Mouse (Mus musculus): ENCODE results near the gene Gpbp1.
A peak's percentile ranks its signal among the peaks of the same experiment; 100 is the strongest.

Gpbp1 gene

DNA sequence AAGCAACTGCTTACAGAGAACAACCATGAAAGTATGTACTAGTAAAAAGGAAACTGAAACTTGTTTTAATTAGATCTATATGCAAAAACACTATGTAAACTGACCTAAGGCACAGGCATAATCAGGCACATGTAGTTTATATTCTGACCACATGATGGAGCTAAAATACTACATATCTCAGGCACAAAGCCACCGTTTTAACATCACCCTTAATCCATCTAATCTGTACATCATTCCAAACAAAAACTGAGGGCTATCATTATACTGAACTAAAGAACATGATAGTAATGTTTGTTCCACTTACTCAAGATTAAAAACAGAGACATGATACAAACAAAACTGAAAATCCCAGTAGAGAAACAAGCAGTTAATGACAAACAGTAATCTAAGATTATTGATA, 28.5 kb downstream of the Gpbp1 start:
- no peak for DNase-seq

DNA sequence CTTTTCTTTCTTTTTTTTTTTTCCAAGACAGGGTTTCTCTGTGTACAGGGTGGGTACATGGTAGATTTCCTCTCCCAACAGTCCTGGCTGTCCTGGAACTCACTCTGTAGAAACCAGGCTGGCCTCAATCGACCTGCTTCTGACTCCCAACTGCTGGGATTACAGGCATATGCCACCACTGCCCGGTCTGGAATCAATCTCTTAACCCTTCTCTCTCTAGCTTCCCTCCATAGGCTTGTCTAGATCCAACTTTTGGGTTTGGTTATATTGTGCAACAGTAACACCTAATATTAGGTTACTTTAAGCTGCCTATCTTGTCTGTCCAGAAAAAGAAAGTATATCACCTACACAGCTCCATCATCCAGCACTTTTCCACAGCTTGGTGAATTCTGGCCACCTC, 33.1 kb downstream of the Gpbp1 start:
- no peak for DNase-seq

DNA sequence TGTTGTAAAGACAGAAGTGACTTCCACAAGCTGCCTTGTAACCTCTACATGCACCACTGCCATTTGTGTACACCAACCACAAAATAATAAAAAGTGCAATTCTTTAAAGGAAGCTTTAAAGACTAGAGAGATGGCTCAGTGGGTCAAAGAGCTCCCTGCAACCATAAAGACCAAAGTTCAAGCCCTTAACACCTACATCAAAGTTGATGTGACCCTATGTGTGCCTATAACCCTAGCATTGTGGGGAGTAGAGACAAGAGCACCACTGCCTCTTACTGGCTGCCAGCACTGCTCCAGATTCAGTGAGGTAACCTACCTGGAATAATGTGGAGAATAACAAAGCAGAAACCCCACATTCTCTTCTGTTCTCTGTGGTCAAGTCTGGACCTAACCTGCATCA, 45.6 kb downstream of the Gpbp1 start:
- DNase-seq, result no peak

DNA sequence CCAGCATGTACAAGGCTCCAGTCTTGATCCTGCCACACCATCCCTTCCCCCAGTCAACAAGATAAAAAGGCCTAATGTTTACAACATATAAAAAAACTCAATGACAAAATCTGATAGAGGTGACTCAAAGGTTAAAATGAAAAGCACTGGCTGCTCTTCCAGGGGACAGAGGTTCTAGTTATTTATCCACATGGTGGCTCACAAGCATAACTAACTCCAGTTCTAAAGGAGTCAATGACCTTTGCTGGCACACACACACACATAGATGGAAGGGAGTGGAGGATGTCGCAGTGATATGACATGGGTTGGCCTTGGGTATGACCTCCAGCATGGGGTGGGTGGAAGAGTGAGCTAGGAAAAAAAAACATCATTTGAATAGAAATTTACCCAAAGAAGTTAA, 58.7 kb downstream of the Gpbp1 start:
- DNase-seq, result no peak

DNA sequence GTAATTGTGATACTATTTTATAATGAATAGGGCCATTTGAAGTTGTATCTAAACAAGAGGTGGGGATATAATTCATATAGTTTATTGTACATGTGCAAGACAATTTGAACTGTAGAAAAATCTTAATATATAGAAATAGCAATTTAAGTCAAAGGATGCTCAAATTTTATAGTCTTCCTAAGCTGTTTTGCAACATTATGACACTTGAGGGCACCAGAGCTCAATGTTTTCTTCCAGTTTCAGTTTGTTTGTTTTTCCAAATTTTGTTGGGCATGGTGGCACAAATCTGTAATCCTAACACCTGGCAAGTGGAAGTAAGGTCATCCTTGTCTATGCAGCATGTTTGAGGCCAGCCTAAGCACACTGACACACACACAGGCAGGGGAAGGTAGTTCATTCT, 68.6 kb downstream of the Gpbp1 start:
- no peak for DNase-seq

DNA sequence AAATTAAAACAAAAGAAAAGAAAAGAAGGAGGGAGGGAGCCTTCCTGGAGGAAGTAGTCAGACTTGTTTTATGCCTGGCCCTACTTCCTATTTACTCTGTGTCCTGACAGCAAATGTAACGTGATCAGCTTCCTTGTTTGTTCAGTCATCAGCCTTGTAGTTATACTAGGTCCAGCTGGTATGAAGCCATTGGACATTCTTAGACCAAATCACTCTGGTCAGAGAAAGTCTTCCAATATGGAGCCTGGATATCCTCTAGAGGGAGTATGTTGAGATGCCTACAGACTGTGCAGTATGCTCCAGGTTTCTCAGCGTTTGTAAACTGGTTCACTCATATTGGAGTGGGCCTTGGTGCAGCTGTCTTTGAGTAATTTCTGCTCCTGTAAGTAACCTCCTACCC, 71.8 kb downstream of the Gpbp1 start:
- no peak for DNase-seq

GRCm38 (mm10) chr13:111413156-111413555, 76.8 kb downstream of the Gpbp1 start:
- DNase-seq, result peak in 1 of 2 experiments; percentile 29

- no peak for DNase-seq
Measured at GRCm38 (mm10) chr13:111410831-111411230, 79.1 kb downstream of the Gpbp1 start.

DNA sequence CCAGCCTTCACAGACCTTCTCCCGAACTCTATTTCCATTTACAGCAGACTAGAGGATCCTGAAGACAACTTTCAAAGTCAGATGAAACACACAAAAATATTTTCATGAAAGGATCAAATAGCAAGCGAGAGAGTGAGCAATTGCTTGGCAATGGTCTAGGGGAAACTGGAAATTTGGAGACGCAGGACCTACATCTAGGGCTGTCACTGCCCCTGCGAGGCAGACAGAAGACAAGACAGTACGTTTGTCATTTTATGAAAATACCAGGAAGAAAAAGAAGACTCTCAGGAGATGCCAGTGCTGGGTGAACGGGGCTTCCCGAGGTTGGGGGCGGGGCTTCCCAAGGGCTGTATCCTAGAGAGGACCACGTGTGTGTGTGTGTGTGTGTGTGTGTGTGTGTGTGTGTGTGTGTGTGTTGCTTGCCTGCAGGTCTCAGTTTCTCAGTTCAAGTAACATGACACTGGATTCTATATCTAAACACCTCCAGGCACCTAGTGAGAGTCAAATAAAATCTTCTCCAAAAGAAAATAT, 83.0 kb downstream of the Gpbp1 start:
- no peak for DNase-seq

DNA sequence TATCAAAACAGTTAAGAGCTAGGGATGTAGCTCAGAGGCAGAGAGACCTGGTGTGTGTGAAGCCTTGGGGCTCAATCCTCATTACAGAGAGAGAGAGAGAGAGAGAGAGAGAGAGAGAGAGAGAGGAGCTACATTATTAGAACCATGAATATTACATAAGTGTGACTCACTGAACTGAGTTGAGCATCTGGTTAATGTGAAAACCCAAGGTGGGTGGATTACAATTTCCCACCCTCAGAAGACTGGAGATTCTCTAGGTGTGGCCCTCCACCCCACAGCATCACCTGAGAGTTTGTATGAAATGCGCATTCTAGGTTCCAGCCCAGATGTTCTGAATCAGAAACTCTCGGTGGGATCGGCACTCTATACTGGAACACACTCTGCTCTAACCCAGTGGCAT, 84.0 kb downstream of the Gpbp1 start:
- no peak for DNase-seq

DNA sequence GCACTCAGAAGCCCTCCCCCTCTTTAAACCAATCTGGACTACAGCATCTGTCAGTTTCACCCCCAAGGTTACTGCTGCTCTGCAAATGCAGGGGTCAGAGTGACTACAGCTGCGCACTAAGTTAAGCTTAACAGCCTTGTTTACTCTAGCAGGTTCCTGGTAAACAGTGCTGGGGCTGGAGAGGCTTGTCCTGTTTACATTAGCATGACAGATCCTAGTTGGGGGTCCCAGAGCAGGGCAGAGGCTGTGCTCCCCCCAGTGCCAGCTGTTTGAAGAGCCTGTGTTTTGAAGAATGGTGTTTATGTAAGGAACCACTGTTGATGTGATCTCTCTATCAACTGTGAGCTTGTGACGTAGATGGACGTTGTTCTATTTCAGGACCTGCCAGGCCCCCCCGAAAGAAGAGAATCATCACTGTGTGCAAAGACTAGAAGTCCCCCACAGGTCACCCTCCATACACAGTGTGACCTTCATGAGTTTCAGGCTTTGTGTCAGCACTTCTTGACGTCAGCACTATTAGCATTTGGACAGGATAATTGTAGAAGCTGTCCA, 92.2 kb downstream of the Gpbp1 start:
- DNase-seq, result no peak

DNA sequence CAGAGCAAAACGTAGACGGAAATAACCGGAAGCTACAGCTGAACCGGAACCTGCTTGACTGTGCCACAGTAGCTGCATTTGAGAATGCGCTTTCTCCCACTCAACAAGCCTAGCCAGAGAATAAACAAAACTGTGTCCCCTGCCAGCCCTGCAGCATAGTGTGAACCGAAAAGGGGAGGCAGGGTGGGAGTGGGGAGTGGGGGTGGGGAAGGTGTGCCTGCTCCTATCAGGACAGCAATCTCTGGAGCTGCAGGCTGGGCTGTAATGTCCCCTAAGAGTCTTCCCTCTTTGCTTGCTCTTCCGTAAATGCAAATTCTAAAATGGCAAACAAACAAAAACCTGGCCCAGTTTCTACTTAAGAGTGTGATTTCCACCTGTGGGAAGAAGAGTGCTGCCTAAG, 92.8 kb downstream of the Gpbp1 start:
- no peak for DNase-seq

DNA sequence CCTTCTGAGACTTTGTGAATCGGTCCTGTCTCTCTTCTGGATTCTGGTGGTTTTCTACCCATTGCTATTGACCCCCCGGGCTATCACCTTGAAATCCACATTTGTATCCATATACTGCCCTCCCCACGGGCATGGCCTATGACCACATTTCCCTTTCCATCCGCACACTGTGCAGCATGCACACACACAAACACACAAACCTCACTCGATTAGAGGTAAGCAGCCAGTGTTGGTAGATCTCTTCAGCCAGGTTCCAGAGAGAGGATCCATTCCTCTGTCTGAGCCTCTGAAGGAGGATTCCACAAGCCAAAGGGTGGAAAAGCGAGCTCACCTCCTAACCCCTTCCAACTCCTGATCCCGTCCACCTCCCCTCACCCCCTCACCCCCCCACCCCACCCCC, 94.4 kb downstream of the Gpbp1 start:
- no peak for DNase-seq

DNA sequence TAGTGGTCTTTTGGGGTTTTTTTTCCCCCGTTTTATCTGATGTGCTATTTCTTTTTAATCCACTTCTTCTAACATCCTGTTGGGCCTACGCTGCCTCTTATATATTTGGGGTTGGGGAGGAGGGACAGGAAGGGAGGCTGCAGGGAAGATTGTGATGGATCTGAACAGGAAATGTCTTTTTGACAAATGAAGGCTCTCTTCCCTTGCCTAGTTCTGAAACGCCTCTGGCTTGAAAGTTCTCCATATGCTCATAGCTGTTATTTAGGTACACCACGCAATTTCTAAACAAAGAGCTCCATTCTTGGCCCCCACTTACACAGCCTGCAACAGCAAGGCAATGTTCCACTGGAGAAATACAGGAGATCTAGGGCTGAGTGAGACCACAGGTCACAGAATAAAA, 95.0 kb downstream of the Gpbp1 start:
- no peak for DNase-seq

- no peak for DNase-seq
Measured at GRCm38 (mm10) chr13:111394341-111394740, 95.6 kb downstream of the Gpbp1 start.

DNA sequence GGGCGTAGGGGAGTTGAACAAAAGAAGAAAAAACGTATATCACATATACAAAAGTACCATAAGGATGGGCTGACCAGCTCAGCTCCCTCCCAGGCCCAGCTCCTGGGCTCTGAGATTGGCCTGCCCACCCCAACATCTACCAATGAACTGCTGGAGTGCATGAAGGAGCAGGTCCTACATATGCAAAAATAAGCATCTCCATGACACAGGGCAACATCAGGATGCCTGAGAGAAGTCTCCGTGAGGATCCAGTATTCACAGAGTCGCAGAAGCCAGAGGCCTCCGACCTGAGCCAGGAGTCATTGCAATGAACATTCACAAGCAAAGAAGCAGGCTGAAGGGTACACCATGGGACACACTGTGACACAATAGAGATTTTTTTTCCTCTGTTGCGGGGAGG, 96.5 kb downstream of the Gpbp1 start:
- DNase-seq, result no peak

DNA sequence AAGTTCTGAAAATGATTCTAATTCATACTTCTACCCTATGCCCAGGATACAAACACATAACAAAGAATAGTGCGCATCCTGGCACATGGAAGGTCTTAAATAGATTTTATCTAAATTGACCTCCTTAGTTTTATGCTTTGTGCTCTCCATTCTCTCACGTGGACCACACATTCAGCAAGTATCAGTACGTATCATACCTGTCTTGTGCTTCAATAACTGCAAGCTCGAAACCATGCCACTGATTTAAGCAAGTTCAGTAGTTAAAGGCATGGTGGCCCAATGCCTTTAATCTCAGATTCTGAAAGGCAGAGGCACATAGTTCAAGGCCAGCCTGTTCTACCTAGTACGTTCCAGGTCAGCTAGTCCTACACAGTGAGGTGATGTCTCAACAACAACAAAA, 98.5 kb downstream of the Gpbp1 start:
- DNase-seq, result no peak

GRCm38 (mm10) chr13:111391011-111391410, 98.9 kb downstream of the Gpbp1 start:
- DNase-seq, result no peak

- DNase-seq, result no peak
Measured at GRCm38 (mm10) chr13:111384011-111384985, 105.6 kb downstream of the Gpbp1 start.

Measured in thymus, postnatal 36 days (tissue).